8 mouse cellular contexts compared by ENCODE assay signal in genomic region chr9:115704249-115704648, GRCm38 (mm10).
DNase-seq lines count a peak whose midpoint lies in the region; ATAC-seq lines count a peak whose summit lies in the region.

No protein-coding gene starts in this region.

- no peaks in the 10 kb centered on the region for H3K9me3 ChIP-seq in liver, embryonic 11.5 days (ENCODE audit: control insufficient read depth, low read length)

- 39% methylated on average over 9 of the region's 9 CpGs for WGBS in liver, embryonic 11.5 days

- H3K4me1 ChIP-seq in liver, embryonic 11.5 days (replicated peaks; ENCODE audit: control insufficient read depth, insufficient read depth, low read length), result peaks cover 8% of the 10 kb centered on the region; the same call in 1 of the 2 replicates

- no peak overlapping the region for H3K4me3 ChIP-seq in liver, embryonic 11.5 days (ENCODE audit: low read depth, low read length)

- peak; percentile 16 to 44 for DNase-seq in spleen, adult 18-20 months
- DNase-seq in spleen, adult 12 weeks (ENCODE audit: low spot score), result no peak
- DNase-seq in cerebellum, postnatal 36 days, result peak; percentile 6
- DNase-seq in gastrocnemius, postnatal 14 days, result peak; percentile 60
- peak; percentile 64 for DNase-seq in kidney, postnatal 14 days
- DNase-seq in liver, embryonic 11.5 days (ENCODE audit: low spot score), result peak; percentile 39
- peak; percentile 77 for DNase-seq in retina, postnatal 1 day
- DNase-seq in yolk sac, embryonic 10.5 days (ENCODE audit: low spot score), result peak; percentile 27

- no peak overlapping the region for H3K27ac ChIP-seq in liver, embryonic 11.5 days (ENCODE audit: low read depth, low read length)

- no peak for ATAC-seq in liver, embryonic 11.5 days (replicated peaks; ENCODE audit: low FRiP score)

- intact Hi-C loops in gastrocnemius, postnatal 14 days (cut with DNase I; ENCODE audit: low total_unique reads), result no loop called here

- no peaks in the 10 kb centered on the region for H3K27me3 ChIP-seq in liver, embryonic 11.5 days (replicated peaks; ENCODE audit: control insufficient read depth, insufficient read depth, low read length)

- H3K4me2 ChIP-seq in liver, embryonic 11.5 days, result no peak overlapping the region

- no peak overlapping the region for H3K9ac ChIP-seq in liver, embryonic 11.5 days (ENCODE audit: low read depth, low read length)

- no peaks in the 10 kb centered on the region for H3K36me3 ChIP-seq in liver, embryonic 11.5 days (ENCODE audit: control insufficient read depth, insufficient read depth, low read length)
